Mouse (Mus musculus) lung, postnatal 14 days (tissue): ENCODE measurements around the gene Pdgfa.

Experiments used
- DNase-seq: peaks from one replicate; pipeline ENCODE4 v3.0.0; 2021

The Pdgfa gene

GRCm38 (mm10) chr5:138949165-138949564 is 48.0 kb downstream of the Pdgfa start:
- peak; percentile 24 for DNase-seq

- DNase-seq: peak; percentile 75
Measured at GRCm38 (mm10) chr5:138948031-138948980, 48.9 kb downstream of the Pdgfa start.

- no peak for DNase-seq
Measured at GRCm38 (mm10) chr5:138947487-138947886, 49.7 kb downstream of the Pdgfa start.

GRCm38 (mm10) chr5:138946931-138947330 is 50.2 kb downstream of the Pdgfa start:
- DNase-seq: no peak

- DNase-seq: no peak
Measured at GRCm38 (mm10) chr5:138945011-138945410, 52.2 kb downstream of the Pdgfa start.

- DNase-seq: no peak
Measured at GRCm38 (mm10) chr5:138944551-138944950, 52.6 kb downstream of the Pdgfa start.

GRCm38 (mm10) chr5:138941842-138942241 is 55.3 kb downstream of the Pdgfa start:
- no peak for DNase-seq

GRCm38 (mm10) chr5:138940576-138940975 is 56.6 kb downstream of the Pdgfa start:
- DNase-seq: no peak

- no peak for DNase-seq
Measured at GRCm38 (mm10) chr5:138938572-138939163, 58.5 kb downstream of the Pdgfa start.

- no peak for DNase-seq
Measured at GRCm38 (mm10) chr5:138936399-138937089, 60.6 kb downstream of the Pdgfa start.

GRCm38 (mm10) chr5:138934540-138934939 is 62.6 kb downstream of the Pdgfa start:
- no peak for DNase-seq

- no peak for DNase-seq
Measured at GRCm38 (mm10) chr5:138932460-138933432, 64.4 kb downstream of the Pdgfa start.

- no peak for DNase-seq
Measured at GRCm38 (mm10) chr5:138931836-138932235, 65.3 kb downstream of the Pdgfa start.

GRCm38 (mm10) chr5:138929879-138930507 is 67.2 kb downstream of the Pdgfa start:
- DNase-seq: peak; percentile 35
